Mouse (Mus musculus): ENCODE data around the gene Brd9.
"Not testable (repeated sequence)": the region's sequence is repeated elsewhere in the genome, so short reads cannot be mapped to it uniquely, and the experiment has no call there.

The Brd9 gene

GRCm38 (mm10) chr13:73991267-73991666, 53.7 kb downstream of the Brd9 start:
- no peak for DNase-seq

GRCm38 (mm10) chr13:73996456-73996855, 58.8 kb downstream of the Brd9 start:
- DNase-seq = no peak

DNA sequence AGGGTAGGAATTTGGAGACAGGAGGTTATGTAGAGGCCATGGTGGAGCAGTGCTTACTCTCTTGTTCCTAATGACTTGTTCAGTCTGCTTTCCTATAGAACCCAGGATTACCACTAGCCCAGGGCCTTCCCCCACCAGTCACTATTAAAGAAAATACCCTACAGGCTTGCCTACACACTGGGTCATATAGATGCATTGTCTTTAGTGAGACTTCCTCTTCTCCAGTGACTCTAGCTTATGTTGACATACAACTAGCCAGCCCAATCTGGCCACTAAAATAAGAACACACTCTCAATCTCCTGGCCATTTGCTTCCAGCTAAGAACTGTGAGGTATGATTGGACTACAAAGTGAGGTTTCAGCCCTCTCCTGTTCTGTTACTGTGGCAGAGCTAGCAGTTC, 62.9 kb downstream of the Brd9 start:
- DNase-seq = no peak

- no peak for DNase-seq
Observed at GRCm38 (mm10) chr13:74000961-74001360, 63.4 kb downstream of the Brd9 start.

- DNase-seq = no peak
Observed at GRCm38 (mm10) chr13:74001492-74001891, 63.9 kb downstream of the Brd9 start.

DNA sequence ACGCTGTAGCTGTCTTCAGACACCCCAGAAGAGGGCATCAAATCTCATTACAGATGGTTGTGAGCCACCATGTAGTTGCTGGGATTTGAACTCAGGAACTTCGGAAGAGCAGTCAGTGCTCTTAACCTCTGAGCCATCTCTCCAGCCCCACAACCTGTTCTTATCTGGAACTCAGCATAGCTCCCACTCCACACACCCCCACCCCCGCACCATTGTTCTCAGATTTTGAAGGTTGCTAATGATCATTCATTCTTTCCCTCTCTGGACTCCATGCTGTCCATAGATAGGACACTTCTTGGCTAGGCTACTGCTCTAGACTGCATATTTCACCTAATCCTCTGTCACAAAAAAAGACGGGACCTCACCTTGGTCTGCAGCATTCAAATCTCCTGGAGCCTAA, 69.3 kb downstream of the Brd9 start:
- not testable (repeated sequence) for DNase-seq

DNA sequence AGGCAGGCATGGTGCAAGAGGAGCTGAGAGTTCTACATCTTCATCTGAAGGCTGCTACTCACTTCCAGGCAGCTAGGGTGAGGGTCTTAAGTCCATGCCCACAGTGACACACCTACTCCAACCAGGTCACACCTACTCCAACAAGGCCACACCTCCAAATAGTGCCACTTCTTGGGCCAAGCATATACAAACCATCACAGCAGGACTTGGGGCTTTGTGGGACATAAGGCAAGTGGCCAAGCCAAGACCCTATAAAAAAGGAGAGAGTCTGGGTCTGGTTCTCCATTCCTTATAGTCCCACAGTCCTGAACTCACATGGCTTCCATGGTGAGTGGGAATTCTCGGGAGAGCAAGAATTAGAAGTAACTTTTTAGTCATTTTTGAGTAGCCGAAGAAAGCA, 70.6 kb downstream of the Brd9 start:
- DNase-seq = not testable (repeated sequence)

GRCm38 (mm10) chr13:74008948-74009718, 71.5 kb downstream of the Brd9 start, which contains the start of gene Tppp:
TSS of gene Tppp (plus strand) at chr13:74009407.
- peak; percentile 94 for DNase-seq

- peak; percentile 65 for DNase-seq
Observed at GRCm38 (mm10) chr13:74009791-74010614, 72.4 kb downstream of the Brd9 start.
